Mouse (Mus musculus): Measurements from ENCODE around the gene Rapgef3.

The Rapgef3 gene

GRCm38 (mm10) chr15:97773108-97773507 lies 5.3 kb upstream of the Rapgef3 start:
- 44% methylated on average over 5 of the region's 5 CpGs for WGBS

- 87% methylated on average over 8 of the region's 8 CpGs for WGBS
Measured at GRCm38 (mm10) chr15:97770280-97770679, 2.5 kb upstream of the Rapgef3 start.

GRCm38 (mm10) chr15:97768192-97768591 lies 420 bp upstream of the Rapgef3 start:
- WGBS = 5% methylated on average over 18 of the region's 18 CpGs

- WGBS = 9% methylated on average over 23 of the region's 23 CpGs
Measured at GRCm38 (mm10) chr15:97766594-97767279, 1.0 kb downstream of the Rapgef3 start.

- WGBS = 17% methylated on average over 8 of the region's 8 CpGs
Measured at GRCm38 (mm10) chr15:97766194-97766593, 1.6 kb downstream of the Rapgef3 start.

- WGBS = 58% methylated on average over 13 of the region's 13 CpGs
Measured at GRCm38 (mm10) chr15:97765090-97765794, 2.5 kb downstream of the Rapgef3 start.

- WGBS = 86% methylated on average over 2 of the region's 2 CpGs
Measured at GRCm38 (mm10) chr15:97764532-97764931, 3.2 kb downstream of the Rapgef3 start.

- whole genome bisulfite sequencing = 58% methylated on average over 9 of the region's 9 CpGs
Measured at GRCm38 (mm10) chr15:97763256-97764049, 4.3 kb downstream of the Rapgef3 start.

- 69% methylated on average over 9 of the region's 9 CpGs for WGBS
Measured at GRCm38 (mm10) chr15:97762733-97763132, 5.0 kb downstream of the Rapgef3 start.

- 71% methylated on average over 13 of the region's 13 CpGs for WGBS
Measured at GRCm38 (mm10) chr15:97761438-97761837, 6.3 kb downstream of the Rapgef3 start.

- WGBS = 47% methylated on average over 5 of the region's 5 CpGs
Measured at GRCm38 (mm10) chr15:97760952-97761351, 6.8 kb downstream of the Rapgef3 start.

- WGBS = 49% methylated on average over 9 of the region's 9 CpGs
Measured at GRCm38 (mm10) chr15:97760006-97760405, 7.8 kb downstream of the Rapgef3 start.

- 54% methylated on average over 8 of the region's 8 CpGs for WGBS
Measured at GRCm38 (mm10) chr15:97755361-97755760, 12.4 kb downstream of the Rapgef3 start.

- WGBS = 31% methylated on average over 6 of the region's 6 CpGs
Measured at GRCm38 (mm10) chr15:97754476-97754875, 13.3 kb downstream of the Rapgef3 start.

- 84% methylated on average over 5 of the region's 5 CpGs for WGBS
Measured at GRCm38 (mm10) chr15:97752491-97752890, 15.3 kb downstream of the Rapgef3 start.

GRCm38 (mm10) chr15:97751676-97752075 lies 16.1 kb downstream of the Rapgef3 start:
- 83% methylated on average over 2 of the region's 2 CpGs for WGBS

GRCm38 (mm10) chr15:97750697-97751096 lies 17.1 kb downstream of the Rapgef3 start:
- 27% methylated on average over 12 of the region's 12 CpGs for WGBS

- WGBS = 87% methylated on average over 13 of the region's 13 CpGs
Measured at GRCm38 (mm10) chr15:97749841-97750240, 17.9 kb downstream of the Rapgef3 start.

- WGBS = 95% methylated on average over 9 of the region's 9 CpGs
Measured at GRCm38 (mm10) chr15:97749397-97749796, 18.4 kb downstream of the Rapgef3 start.

- whole genome bisulfite sequencing = 97% methylated on average over 4 of the region's 4 CpGs
Measured at GRCm38 (mm10) chr15:97748964-97749363, 18.8 kb downstream of the Rapgef3 start.

- WGBS = 86% methylated on average over 10 of the region's 10 CpGs
Measured at GRCm38 (mm10) chr15:97748309-97748708, 19.5 kb downstream of the Rapgef3 start.

GRCm38 (mm10) chr15:97747486-97747885 lies 20.3 kb downstream of the Rapgef3 start:
- WGBS = 92% methylated on average over 4 of the region's 4 CpGs
